In genomic region chr7:38182596-38182961, GRCm38 (mm10) we compare ENCODE assay signal across 8 mouse cellular contexts. TPM values are rescaled to one million over a fixed set of nuclear protein-coding genes. Genes with fewer than 3 reads are reported as not detected.
DNase-seq lines count a peak whose midpoint lies in the region.

No protein-coding gene starts in this region.

- H3K27me3 ChIP-seq in hindbrain, embryonic 10.5 days (ENCODE audit: insufficient read depth, poor library complexity, severe bottlenecking): no peaks in the 10 kb centered on the region

- DNase-seq in MEL-GATA-1-ER (ENCODE audit: extremely low read depth, low read depth): peak; percentile 75
- DNase-seq in cerebellum, adult 8-10 months: peak; percentile 90
- peak; percentile 84 for DNase-seq in forelimb bud, embryonic 11.5 days (ENCODE audit: low read depth, low spot score)
- peak; percentile 87 for DNase-seq in hindbrain, embryonic 10.5 days (ENCODE audit: low spot score)
- peak; percentile 76 for DNase-seq in layer of hippocampus, adult 9-11 months
- DNase-seq in lung, postnatal 14 days: peak; percentile 89
- DNase-seq in retina, adult 2 months (ENCODE audit: low read depth, low spot score): peak; percentile 59
- DNase-seq in thymus, postnatal 25 days: peak; percentile 88

- H3K27ac ChIP-seq in hindbrain, embryonic 10.5 days: no peak overlapping the region

- H3K4me1 ChIP-seq in hindbrain, embryonic 10.5 days (replicated peaks): peaks cover 24% of the 10 kb centered on the region

- H3K4me3 ChIP-seq in hindbrain, embryonic 10.5 days: peak overlapping the region; percentile 75

- H3K36me3 ChIP-seq in hindbrain, embryonic 10.5 days: no peaks in the 10 kb centered on the region

- 0% methylated on average over 11 of the region's 11 CpGs for WGBS in hindbrain, embryonic 10.5 days

- H3K9me3 ChIP-seq in hindbrain, embryonic 10.5 days: no peaks in the 10 kb centered on the region

RNA-seq across cellular contexts. Expression of gene 1600014C10Rik, which starts 0.4 kb away (rescaled TPM):
- polyA plus RNA-seq in hindbrain, embryonic 10.5 days (2016; fragmentation: Nextera tagmentation; extraction: Ambion mirVana): 15.1 and 15.2 TPM in 2 replicates

RNA-seq across cellular contexts. Expression of gene Plekhf1, which starts 45.2 kb away (rescaled TPM):
- polyA plus RNA-seq in hindbrain, embryonic 10.5 days (2016; fragmentation: Nextera tagmentation; extraction: Ambion mirVana): 2.5 and 3.2 TPM in 2 replicates
